Mouse (Mus musculus) C2C12 (cell line): Measurements from ENCODE around the gene Kcnq5. TPM values are rescaled to one million over a fixed set of nuclear protein-coding genes. Genes with fewer than 3 reads are reported as not detected.

ENCODE experiments used
- H3K27me3 ChIP-seq: one replicate; pipeline ENCODE4 v1.6.1; 2011; ENCODE audit not compliant: control insufficient read depth, insufficient read depth, insufficient read length
- H3K36me3 ChIP-seq: one replicate; pipeline ENCODE4 v1.6.1; 2011; ENCODE audit not compliant: control insufficient read depth, insufficient read depth
- H3K4me3 ChIP-seq: one replicate; pipeline ENCODE4 v1.5.1; 2011; ENCODE audit warnings: mild to moderate bottlenecking, control low read depth; ENCODE audit not compliant: poor library complexity, insufficient read depth, severe bottlenecking
- H3K79me2 ChIP-seq: one replicate; pipeline ENCODE4 v1.6.1; 2011; ENCODE audit not compliant: control insufficient read depth, insufficient read depth
- H3K79me3 ChIP-seq: one replicate; pipeline ENCODE4 v1.6.1; 2011; ENCODE audit warnings: low read depth, control low read depth
- H3ac ChIP-seq: one replicate; pipeline ENCODE3; 2011; ENCODE audit warnings: low read depth; ENCODE audit not compliant: control insufficient read depth, insufficient read length
- CEBPB ChIP-seq: IDR thresholded peaks from one replicate; pipeline ENCODE4 v1.6.1; 2011; ENCODE audit warnings: low read depth, mild to moderate bottlenecking, control low read depth, moderate library complexity
- CTCF ChIP-seq: IDR thresholded peaks from one replicate; pipeline ENCODE4 v1.5.1; 2011; ENCODE audit not compliant: control insufficient read depth, insufficient read depth, insufficient read length
- FOSL1 ChIP-seq: IDR thresholded peaks from one replicate; pipeline ENCODE4 v1.8.0; 2011; ENCODE audit warnings: mild to moderate bottlenecking, low read length; ENCODE audit not compliant: poor library complexity, insufficient read depth, severe bottlenecking
- MAX ChIP-seq: IDR thresholded peaks from one replicate; pipeline ENCODE4 v1.6.1; 2011; ENCODE audit warnings: mild to moderate bottlenecking, control low read depth
- MYOD1 ChIP-seq: IDR thresholded peaks from one replicate; pipeline ENCODE4 v1.6.1; 2011; ENCODE audit warnings: low read depth; ENCODE audit not compliant: control insufficient read depth, insufficient read length
- MYOG ChIP-seq: IDR thresholded peaks from one replicate; pipeline ENCODE4 v1.6.1; 2011; ENCODE audit not compliant: control insufficient read depth, insufficient read length; ENCODE audit errors: extremely low read depth
- USF1 ChIP-seq: IDR thresholded peaks from one replicate; pipeline ENCODE4 v1.6.1; 2011; ENCODE audit warnings: low read depth, mild to moderate bottlenecking, control low read depth, moderate library complexity
- polyA plus RNA-seq: library from polyadenylated mRNA; unstranded; fragments of >200 nt; fragmentation: generic; extraction: Trizol; gene quantifications from one replicate; pipeline ENCODE4 v1.2.1, GENCODE M21; 2012; ENCODE audit warnings: missing spikeins

Gene Kcnq5
- polyA plus RNA-seq, 1 experiment = not detected

DNA sequence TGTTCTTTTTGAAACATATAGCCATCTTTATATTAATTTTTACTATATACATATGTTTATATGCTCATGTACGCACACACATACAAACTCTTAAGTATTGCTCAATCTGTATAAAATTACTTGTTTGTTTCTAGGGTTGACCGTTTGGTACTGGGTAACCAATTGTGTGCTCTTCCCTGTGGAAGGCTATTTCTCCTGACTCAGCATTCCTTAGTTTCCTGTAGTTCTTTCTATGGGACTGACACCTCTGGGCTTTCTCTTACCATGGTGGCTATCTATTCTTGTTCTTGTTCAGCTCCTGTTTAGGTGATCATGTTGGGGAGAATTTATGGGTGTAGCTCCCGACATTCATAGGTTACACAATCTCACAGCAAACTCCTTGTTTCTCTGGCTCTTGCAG lies 473.1 kb downstream of the Kcnq5 start:
- no peaks in the 10 kb centered on the region for H3K79me3 ChIP-seq
- TF ChIP-seq FOSL1 (no peak), MYOD1 (no peak), CEBPB (no peak), USF1 (no peak), CTCF (no peak), MAX (no peak), MYOG (no peak)
- no peaks in the 10 kb centered on the region for H3K79me2 ChIP-seq
- no peaks in the 10 kb centered on the region for H3K36me3 ChIP-seq
- no peaks in the 10 kb centered on the region for H3K27me3 ChIP-seq
- no peak overlapping the region for H3K4me3 ChIP-seq
- no peak overlapping the region for H3ac ChIP-seq

DNA sequence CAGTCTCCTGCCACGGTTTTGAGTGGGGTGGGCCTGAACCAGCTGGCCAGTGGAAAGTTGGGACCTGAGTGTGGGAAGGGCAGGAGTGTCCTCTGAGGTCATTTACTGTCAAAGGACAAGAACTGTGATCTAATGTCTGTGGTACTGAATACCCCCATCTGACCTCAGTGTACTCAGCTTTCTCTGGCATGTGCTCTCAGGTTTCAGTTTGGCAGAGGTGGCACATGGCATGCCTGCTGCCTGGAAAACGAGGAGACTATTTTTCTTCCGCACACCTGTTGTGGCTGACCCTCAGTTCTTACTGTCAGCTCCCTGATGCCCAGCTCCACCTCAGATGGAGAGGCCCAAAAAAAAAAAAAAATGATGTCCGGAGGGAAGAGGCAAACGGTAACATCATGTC lies 475.5 kb downstream of the Kcnq5 start:
- Histone ChIP-seq H3K27me3 (no peaks in the 10 kb centered on the region), H3K79me3 (no peaks in the 10 kb centered on the region), H3K79me2 (no peaks in the 10 kb centered on the region), H3K36me3 (no peaks in the 10 kb centered on the region), H3K4me3 (no peak overlapping the region), H3ac (no peak overlapping the region)
- TF ChIP-seq USF1 (no peak), MAX (no peak), CTCF (no peak), MYOG (no peak), MYOD1 (no peak), FOSL1 (no peak), CEBPB (no peak)

DNA sequence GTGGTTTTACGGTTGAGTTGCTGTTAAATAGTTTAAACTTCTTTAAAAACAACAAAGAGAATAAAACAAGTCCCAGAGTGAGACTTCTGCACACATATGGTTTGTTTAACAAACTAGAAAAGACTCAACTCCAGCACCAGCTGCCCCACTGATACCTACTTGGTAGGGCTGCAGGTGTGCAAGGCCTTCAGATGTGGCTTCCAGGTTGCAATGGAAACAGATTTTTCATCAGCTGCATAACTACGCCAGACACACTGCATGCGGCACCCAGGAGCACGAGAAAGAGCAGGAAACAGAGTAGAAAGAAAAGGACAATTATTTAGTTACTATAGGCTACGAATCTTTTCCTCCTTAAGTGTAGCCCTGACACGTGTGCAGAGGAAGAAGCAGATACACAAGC lies 492.4 kb downstream of the Kcnq5 start:
- no peaks in the 10 kb centered on the region for H3K79me2 ChIP-seq
- no peaks in the 10 kb centered on the region for H3K79me3 ChIP-seq
- TF ChIP-seq USF1 = no peak
- TF ChIP-seq CTCF = no peak
- TF ChIP-seq MYOD1 = no peak
- no peak for TF ChIP-seq FOSL1
- TF ChIP-seq MAX = no peak
- no peak for TF ChIP-seq MYOG
- TF ChIP-seq CEBPB = no peak
- no peaks in the 10 kb centered on the region for H3K36me3 ChIP-seq
- no peaks in the 10 kb centered on the region for H3K27me3 ChIP-seq
- H3K4me3 ChIP-seq = no peak overlapping the region
- H3ac ChIP-seq = no peak overlapping the region

- no peak overlapping the region for H3ac ChIP-seq
Measured at GRCm38 (mm10) chr1:21466431-21466830, 495.3 kb downstream of the Kcnq5 start.

GRCm38 (mm10) chr1:21460941-21461689 lies 500.6 kb downstream of the Kcnq5 start:
- H3K79me3 ChIP-seq = no peaks in the 10 kb centered on the region
- H3K27me3 ChIP-seq = no peaks in the 10 kb centered on the region
- H3ac ChIP-seq = no peak overlapping the region
- H3K36me3 ChIP-seq = no peaks in the 10 kb centered on the region
- no peaks in the 10 kb centered on the region for H3K79me2 ChIP-seq
- TF ChIP-seq MAX (no peak), FOSL1 (no peak), CTCF (no peak), CEBPB (no peak), MYOD1 (no peak), MYOG (no peak), USF1 (no peak)
- H3K4me3 ChIP-seq = no peak overlapping the region

More at GRCm38 (mm10) chr1:21466431-21466830, 495.3 kb downstream of the Kcnq5 start:
- TF ChIP-seq USF1 (no peak), FOSL1 (no peak), MAX (no peak), CTCF (no peak), CEBPB (no peak), MYOD1 (no peak), MYOG (no peak)
- no peaks in the 10 kb centered on the region for H3K36me3 ChIP-seq
- H3K79me3 ChIP-seq = no peaks in the 10 kb centered on the region
- no peaks in the 10 kb centered on the region for H3K27me3 ChIP-seq
- no peaks in the 10 kb centered on the region for H3K79me2 ChIP-seq
- no peak overlapping the region for H3K4me3 ChIP-seq
